Comparison of ENCODE assay signal across 18 mouse cellular contexts in the genomic region with DNA sequence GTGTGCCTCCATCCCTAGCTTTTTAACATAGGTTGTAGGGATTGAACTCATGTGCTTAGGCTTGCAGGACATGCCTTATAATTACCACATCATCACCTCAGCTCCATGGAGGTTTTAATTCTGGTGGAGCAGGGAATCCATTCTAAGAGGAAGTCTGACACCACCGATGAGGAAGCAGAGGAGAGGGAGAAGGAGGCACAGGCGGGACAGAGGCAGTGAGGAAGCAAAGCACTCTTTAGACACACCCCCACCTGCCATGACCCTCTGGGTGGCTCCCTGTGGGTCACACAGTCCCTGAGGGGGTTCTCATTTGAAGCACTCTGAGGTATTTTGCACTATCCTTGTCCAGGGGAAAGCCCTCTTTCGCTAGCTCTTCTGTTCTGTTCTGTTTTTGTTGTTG.
"Had no signal": no experiment of that assay in that cellular context is flagged by ENCODE, and none has a peak within 500 bp of the region (broad histone marks: within the 10 kb centered on the region; RNA-seq: fewer than 3 reads in every experiment).

No protein-coding gene starts in this region.

- H3K4me3 ChIP-seq: midbrain, embryonic 10.5 days; midbrain, embryonic 12.5 days; myocyte; neural tube, embryonic 13.5 days had no signal

- H3K4me2 ChIP-seq: lung, embryonic 14.5 days; midbrain, embryonic 12.5 days; neural tube, embryonic 13.5 days had no signal

- H3K27ac ChIP-seq: midbrain, embryonic 10.5 days; midbrain, embryonic 12.5 days; neural tube, embryonic 13.5 days had no signal

- H3K4me1 ChIP-seq: midbrain, embryonic 12.5 days; neural tube, embryonic 13.5 days had no signal

- H3K9ac ChIP-seq: lung, embryonic 14.5 days; midbrain, embryonic 12.5 days; neural tube, embryonic 13.5 days had no signal

- ATAC-seq: midbrain, embryonic 16.5 days had no signal

- H3K27me3 ChIP-seq: midbrain, embryonic 12.5 days; neural tube, embryonic 13.5 days had no signal

- H3K9me3 ChIP-seq: midbrain, embryonic 10.5 days; midbrain, embryonic 12.5 days; neural tube, embryonic 13.5 days had no signal

- DNase-seq: lung, adult 18-20 months; lung, embryonic 14.5 days; lung, postnatal 10 days; lung, postnatal 4 days; midbrain, embryonic 14.5 days; retina, postnatal 1 day; right cerebral cortex, adult 18-20 months; right cerebral cortex, postnatal 25 days; right cerebral cortex, postnatal 4 days; spleen, adult 18-20 months; thymus, adult 18-20 months; thymus, postnatal 14 days; thymus, postnatal 36 days had no signal
